Mouse (Mus musculus): Measurements from ENCODE around the gene Pglyrp2. TPM values are rescaled to one million over a fixed set of nuclear protein-coding genes. Genes with fewer than 3 reads are reported as not detected.

Gene Pglyrp2
- polyA plus RNA-seq, 1 experiment = not detected

DNA sequence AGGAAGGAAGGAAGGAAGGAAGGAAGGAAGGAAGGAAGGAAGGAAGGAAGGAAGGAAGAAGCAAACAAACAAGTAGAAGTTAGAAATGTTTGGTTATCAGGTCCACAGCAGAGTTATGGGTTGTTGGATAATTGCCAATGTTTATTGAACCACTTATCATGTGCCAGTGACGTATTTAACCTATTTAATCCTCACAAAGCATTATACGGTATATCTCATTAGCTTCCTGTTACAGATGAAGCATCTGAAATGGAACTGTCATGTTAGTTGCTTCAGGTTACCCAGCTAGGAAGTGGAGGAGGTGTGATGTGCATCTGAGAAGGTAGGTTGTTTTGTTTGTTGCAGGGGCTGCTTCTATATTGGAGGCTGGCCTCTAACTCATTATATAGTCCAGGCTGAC lies 4.0 kb downstream of the Pglyrp2 start:
- Histone ChIP-seq H3K9ac (ENCODE audit: low read depth, poor library complexity, severe bottlenecking) (no peak overlapping the region), H3K27ac (ENCODE audit: insufficient read depth, low read length) (no peak overlapping the region), H3K27me3 (ENCODE audit: control insufficient read depth, insufficient read depth, low read length, poor library complexity, severe bottlenecking) (no peaks in the 10 kb centered on the region), H3K36me3 (ENCODE audit: control insufficient read depth, insufficient read depth, low read length, poor library complexity, severe bottlenecking) (no peaks in the 10 kb centered on the region), H3K9me3 (replicated peaks; ENCODE audit: control insufficient read depth, insufficient read depth, low read length, poor library complexity, severe bottlenecking) (no peaks in the 10 kb centered on the region), H3K4me3 (ENCODE audit: low read depth, low read length) (no peak overlapping the region), H3K4me1 (ENCODE audit: control insufficient read depth, insufficient read depth, low read length) (no peaks in the 10 kb centered on the region)
- TF ChIP-seq EP300 (IDR thresholded peaks at IDR 0.05; ENCODE audit: insufficient read depth, low read depth, low read length) (no peak), POLR2A (IDR thresholded peaks at IDR 0.05; ENCODE audit: insufficient read depth, low read length) (no peak), CTCF (IDR thresholded peaks at IDR 0.05; ENCODE audit: low read depth, low read length) (no peak)

DNA sequence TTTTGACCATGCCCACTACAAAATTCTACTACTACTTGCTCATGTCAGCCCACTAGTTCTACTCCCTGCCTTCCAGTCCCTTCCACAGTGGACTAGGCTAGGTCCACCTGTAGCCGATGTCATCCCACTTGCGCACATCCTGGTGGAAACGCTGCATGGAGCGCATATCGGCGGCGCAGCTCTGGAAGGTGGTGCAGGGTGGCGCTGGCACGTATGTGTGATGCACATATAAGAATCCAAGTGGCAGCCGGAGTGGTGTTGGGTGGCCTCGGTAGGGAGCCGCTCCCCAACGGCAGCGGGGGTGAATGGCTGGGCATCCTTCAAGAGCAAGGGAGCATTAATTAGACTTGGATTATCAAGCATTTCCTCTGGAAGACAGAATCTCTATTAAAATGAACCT lies 7.2 kb downstream of the Pglyrp2 start:
- Histone ChIP-seq H3K9me3 (replicated peaks; ENCODE audit: control insufficient read depth, insufficient read depth, low read length, poor library complexity, severe bottlenecking) (no peaks in the 10 kb centered on the region), H3K27ac (ENCODE audit: insufficient read depth, low read length) (no peak overlapping the region), H3K4me1 (ENCODE audit: control insufficient read depth, insufficient read depth, low read length) (no peaks in the 10 kb centered on the region), H3K27me3 (ENCODE audit: control insufficient read depth, insufficient read depth, low read length, poor library complexity, severe bottlenecking) (peaks cover 2% of the 10 kb centered on the region), H3K4me3 (ENCODE audit: low read depth, low read length) (no peak overlapping the region), H3K36me3 (ENCODE audit: control insufficient read depth, insufficient read depth, low read length, poor library complexity, severe bottlenecking) (no peaks in the 10 kb centered on the region), H3K9ac (ENCODE audit: low read depth, poor library complexity, severe bottlenecking) (no peak overlapping the region)
- no peak for TF ChIP-seq EP300 (IDR thresholded peaks at IDR 0.05; ENCODE audit: insufficient read depth, low read depth, low read length)
- TF ChIP-seq CTCF (IDR thresholded peaks at IDR 0.05; ENCODE audit: low read depth, low read length) = no peak
- TF ChIP-seq POLR2A (IDR thresholded peaks at IDR 0.05; ENCODE audit: insufficient read depth, low read length) = no peak

DNA sequence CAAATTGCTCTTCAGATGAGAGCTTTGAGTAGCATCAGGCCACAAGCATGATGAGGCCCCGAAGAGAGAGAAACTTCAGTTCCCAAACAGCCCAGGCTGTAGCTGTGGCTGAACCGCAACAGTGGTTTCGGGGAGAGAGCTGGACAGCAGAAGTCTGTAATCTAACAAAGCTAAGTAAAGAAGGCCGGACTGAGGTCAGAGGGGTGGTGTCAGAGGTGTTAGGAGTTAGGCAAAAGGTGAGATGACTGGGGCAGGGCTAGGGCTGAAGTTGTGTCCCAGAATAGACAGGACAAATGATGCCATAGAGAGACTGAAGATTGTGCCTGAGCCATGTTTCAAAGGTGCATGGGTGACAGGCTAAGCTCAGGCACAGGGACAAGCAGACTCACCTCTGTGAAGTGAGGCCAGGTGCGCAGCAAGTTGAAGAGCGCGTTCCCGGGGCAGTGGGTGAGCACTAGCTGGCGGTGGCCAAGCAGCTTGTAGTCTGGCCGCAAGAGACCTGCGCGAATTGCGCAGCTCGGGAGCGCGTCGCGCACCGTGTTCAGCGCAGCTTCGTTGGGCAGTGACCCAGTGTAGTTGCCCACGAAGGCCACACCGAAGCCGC lies 8.4 kb downstream of the Pglyrp2 start:
- peak overlapping the region; percentile 49 for H3K4me3 ChIP-seq (ENCODE audit: low read depth, low read length)
- H3K27me3 ChIP-seq (ENCODE audit: control insufficient read depth, insufficient read depth, low read length, poor library complexity, severe bottlenecking) = peaks cover 2% of the 10 kb centered on the region
- 0 out of 2 replicates have a peak overlapping the region, but pooled peaks have one; percentile 1 for H3K9ac ChIP-seq (ENCODE audit: low read depth, poor library complexity, severe bottlenecking)
- no peak overlapping the region for H3K27ac ChIP-seq (ENCODE audit: insufficient read depth, low read length)
- TF ChIP-seq EP300 (IDR thresholded peaks at IDR 0.05; ENCODE audit: insufficient read depth, low read depth, low read length) = no peak
- no peaks in the 10 kb centered on the region for H3K9me3 ChIP-seq (replicated peaks; ENCODE audit: control insufficient read depth, insufficient read depth, low read length, poor library complexity, severe bottlenecking)
- no peaks in the 10 kb centered on the region for H3K4me1 ChIP-seq (ENCODE audit: control insufficient read depth, insufficient read depth, low read length)
- H3K36me3 ChIP-seq (ENCODE audit: control insufficient read depth, insufficient read depth, low read length, poor library complexity, severe bottlenecking) = no peaks in the 10 kb centered on the region

DNA sequence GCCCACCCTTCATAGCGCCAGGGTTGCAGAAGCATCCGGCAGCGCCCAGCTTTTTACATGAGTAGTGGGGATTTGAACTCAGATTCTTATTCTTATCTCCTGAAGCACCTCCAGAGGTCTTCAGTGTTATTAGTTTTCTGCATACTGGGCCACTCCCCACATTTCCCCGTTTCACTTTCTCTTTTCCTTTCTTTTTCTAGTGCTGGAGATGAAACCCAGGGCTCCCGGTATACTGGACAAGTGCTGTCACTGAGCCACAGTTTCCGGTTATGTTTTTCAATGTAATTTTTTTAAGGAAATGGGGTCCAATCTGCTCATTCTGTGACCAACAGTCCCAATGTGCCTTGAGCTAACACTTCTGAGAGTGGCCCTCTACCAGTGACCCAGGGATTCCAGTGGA lies 12.1 kb downstream of the Pglyrp2 start:
- Histone ChIP-seq H3K36me3 (ENCODE audit: control insufficient read depth, insufficient read depth, low read length, poor library complexity, severe bottlenecking) (no peaks in the 10 kb centered on the region), H3K27me3 (ENCODE audit: control insufficient read depth, insufficient read depth, low read length, poor library complexity, severe bottlenecking) (peaks cover 2% of the 10 kb centered on the region), H3K4me3 (ENCODE audit: low read depth, low read length) (no peak overlapping the region), H3K9me3 (replicated peaks; ENCODE audit: control insufficient read depth, insufficient read depth, low read length, poor library complexity, severe bottlenecking) (no peaks in the 10 kb centered on the region), H3K9ac (ENCODE audit: low read depth, poor library complexity, severe bottlenecking) (no peak overlapping the region), H3K27ac (ENCODE audit: insufficient read depth, low read length) (no peak overlapping the region), H3K4me1 (ENCODE audit: control insufficient read depth, insufficient read depth, low read length) (no peaks in the 10 kb centered on the region)
- TF ChIP-seq CTCF (IDR thresholded peaks at IDR 0.05; ENCODE audit: low read depth, low read length) = no peak
- TF ChIP-seq EP300 (IDR thresholded peaks at IDR 0.05; ENCODE audit: insufficient read depth, low read depth, low read length) = no peak
- no peak for TF ChIP-seq POLR2A (IDR thresholded peaks at IDR 0.05; ENCODE audit: insufficient read depth, low read length)

DNA sequence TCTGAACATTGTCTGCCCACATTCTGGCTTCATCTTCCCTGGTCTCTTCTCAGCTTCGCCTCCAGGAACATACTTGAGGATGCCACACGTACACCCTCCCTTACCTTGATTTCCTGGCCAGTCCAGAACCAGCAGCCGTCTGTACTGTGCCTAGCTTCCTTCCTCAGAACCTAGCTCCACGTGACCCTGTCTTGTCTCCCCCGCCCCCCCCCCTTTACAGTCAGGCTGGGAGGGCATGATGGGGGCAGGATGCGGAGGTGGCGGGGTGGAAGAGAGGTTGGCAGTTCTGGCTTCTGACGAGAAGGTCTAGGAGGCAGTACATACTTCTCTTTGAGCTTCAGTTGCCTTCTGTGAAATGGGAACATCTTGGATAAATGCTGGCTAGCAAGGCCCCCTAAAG lies 20.6 kb downstream of the Pglyrp2 start, which contains the start of gene Rasal3:
Rasal3 (minus strand) TSS at position 167 of the 400 bp plus-strand sequence.
- Histone ChIP-seq H3K4me3 (ENCODE audit: low read depth, low read length) (no peak within 1 kb of the TSS), H3K4me1 (ENCODE audit: control insufficient read depth, insufficient read depth, low read length) (no peaks in the 10 kb centered on the region), H3K9ac (ENCODE audit: low read depth, poor library complexity, severe bottlenecking) (no peak within 1 kb of the TSS), H3K36me3 (ENCODE audit: control insufficient read depth, insufficient read depth, low read length, poor library complexity, severe bottlenecking) (no peaks in the 10 kb centered on the region), H3K27me3 (ENCODE audit: control insufficient read depth, insufficient read depth, low read length, poor library complexity, severe bottlenecking) (no peaks in the 10 kb centered on the region), H3K9me3 (replicated peaks; ENCODE audit: control insufficient read depth, insufficient read depth, low read length, poor library complexity, severe bottlenecking) (no peaks in the 10 kb centered on the region), H3K27ac (ENCODE audit: insufficient read depth, low read length) (no peak within 1 kb of the TSS)
- TF ChIP-seq EP300 (IDR thresholded peaks at IDR 0.05; ENCODE audit: insufficient read depth, low read depth, low read length) = no peak
- TF ChIP-seq POLR2A (IDR thresholded peaks at IDR 0.05; ENCODE audit: insufficient read depth, low read length) = no peak
- TF ChIP-seq CTCF (IDR thresholded peaks at IDR 0.05; ENCODE audit: low read depth, low read length) = no peak

DNA sequence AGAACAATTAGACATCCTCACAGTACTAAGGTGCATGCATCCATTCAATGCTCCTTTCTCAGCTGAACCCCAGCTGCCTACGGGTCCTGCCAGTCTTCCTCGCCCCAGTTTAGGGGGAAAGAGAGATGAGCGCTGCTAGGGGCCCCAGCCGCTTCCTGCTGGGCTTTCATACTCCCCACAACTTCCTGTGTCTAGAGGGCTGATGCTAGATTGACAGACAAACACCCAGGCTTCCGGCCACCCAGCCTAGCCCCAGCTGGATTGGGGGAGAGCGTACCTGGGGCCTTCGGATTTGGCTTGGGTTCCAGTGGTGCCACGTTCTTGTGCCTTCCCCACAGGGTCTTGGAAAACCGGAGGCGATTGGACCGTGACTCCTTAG lies 21.2 kb downstream of the Pglyrp2 start:
- H3K4me3 ChIP-seq (ENCODE audit: low read depth, low read length) = no peak overlapping the region
- H3K27ac ChIP-seq (ENCODE audit: insufficient read depth, low read length) = no peak overlapping the region
- no peaks in the 10 kb centered on the region for H3K4me1 ChIP-seq (ENCODE audit: control insufficient read depth, insufficient read depth, low read length)
- H3K36me3 ChIP-seq (ENCODE audit: control insufficient read depth, insufficient read depth, low read length, poor library complexity, severe bottlenecking) = no peaks in the 10 kb centered on the region
- H3K9me3 ChIP-seq (replicated peaks; ENCODE audit: control insufficient read depth, insufficient read depth, low read length, poor library complexity, severe bottlenecking) = no peaks in the 10 kb centered on the region
- H3K9ac ChIP-seq (ENCODE audit: low read depth, poor library complexity, severe bottlenecking) = no peak overlapping the region
- TF ChIP-seq EP300 (IDR thresholded peaks at IDR 0.05; ENCODE audit: insufficient read depth, low read depth, low read length) (no peak), CTCF (IDR thresholded peaks at IDR 0.05; ENCODE audit: low read depth, low read length) (no peak), POLR2A (IDR thresholded peaks at IDR 0.05; ENCODE audit: insufficient read depth, low read length) (no peak)
- H3K27me3 ChIP-seq (ENCODE audit: control insufficient read depth, insufficient read depth, low read length, poor library complexity, severe bottlenecking) = no peaks in the 10 kb centered on the region
